Mouse (Mus musculus) lung, postnatal 4 days (tissue): ENCODE data around the gene Cnn2.

ENCODE experiments used
- DNase-seq, 2 experiments: peaks; one replicate each; pipeline ENCODE4 v3.0.0; 2021

Cnn2 gene

DNA sequence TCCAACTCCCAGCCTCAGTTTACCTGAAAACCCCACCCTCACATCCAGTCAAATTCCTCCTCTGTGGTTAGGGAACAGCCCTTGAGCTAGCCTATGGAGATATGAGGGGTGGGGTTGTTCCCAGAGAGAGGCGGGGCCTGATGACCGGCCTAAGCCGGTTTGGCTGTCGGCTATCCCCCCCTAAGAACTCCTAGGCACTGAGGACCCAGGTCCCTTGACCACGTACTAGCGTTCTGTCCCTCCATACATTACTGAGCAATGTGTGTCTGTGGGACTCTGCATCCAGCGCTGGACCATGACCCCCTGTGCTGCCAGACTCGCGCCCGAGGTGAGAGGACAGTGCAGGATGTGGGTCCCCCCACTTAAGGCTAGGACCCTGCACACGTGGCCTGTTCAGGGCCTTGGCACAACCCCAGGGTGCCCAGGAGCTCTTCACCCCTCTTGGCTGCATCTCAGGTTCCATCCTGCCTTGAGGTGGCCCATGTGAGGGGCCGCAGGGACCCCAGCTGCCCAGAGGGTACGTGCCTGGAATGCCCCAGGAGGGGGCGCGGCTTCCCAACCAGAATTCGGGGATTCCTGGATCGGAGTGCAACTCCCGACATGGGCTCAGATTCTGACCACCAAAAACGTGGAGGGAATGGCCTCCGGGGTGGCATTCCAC, 31.2 kb downstream of the Cnn2 start:
- peak in 1 of 2 experiments; percentile 53 for DNase-seq

DNA sequence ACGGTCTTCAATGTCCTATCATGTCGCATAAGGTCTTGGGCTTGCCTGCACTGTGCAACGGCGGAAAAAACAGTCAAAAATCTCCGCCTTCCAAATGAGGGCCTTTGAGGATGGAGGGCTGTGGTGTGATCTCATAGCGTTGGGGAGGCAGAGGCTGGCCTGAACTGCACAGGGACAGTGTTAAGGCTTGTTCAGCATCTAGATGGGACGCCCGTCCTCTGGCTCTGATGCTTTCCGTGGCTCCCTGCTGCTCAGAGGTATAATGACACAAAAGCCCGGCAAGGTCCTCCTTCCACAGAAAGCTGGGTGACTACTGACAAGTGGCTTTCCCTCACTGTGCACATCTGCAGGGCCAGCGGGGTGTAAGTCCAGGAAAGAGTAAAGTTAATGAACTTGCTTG, 31.8 kb downstream of the Cnn2 start:
- no peak for DNase-seq

GRCm38 (mm10) chr10:80020603-80021319, 32.4 kb downstream of the Cnn2 start:
- no peak for DNase-seq

DNA sequence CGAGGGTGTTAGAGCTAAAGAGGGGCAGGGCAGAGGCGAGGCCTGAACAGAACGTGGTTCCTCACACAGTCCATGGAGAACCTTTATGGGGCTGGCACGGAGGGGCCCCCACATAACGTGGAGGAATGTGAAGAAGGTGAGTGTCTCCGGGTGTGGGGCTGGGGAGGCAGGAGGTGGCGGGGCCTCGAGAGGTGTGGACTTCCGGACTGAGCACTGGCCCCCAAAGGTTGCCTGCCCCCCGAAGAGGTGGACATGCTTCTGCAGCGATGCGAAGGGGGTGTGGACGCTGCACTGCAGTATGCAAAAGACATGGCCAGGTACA, 32.9 kb downstream of the Cnn2 start:
- DNase-seq = no peak

DNA sequence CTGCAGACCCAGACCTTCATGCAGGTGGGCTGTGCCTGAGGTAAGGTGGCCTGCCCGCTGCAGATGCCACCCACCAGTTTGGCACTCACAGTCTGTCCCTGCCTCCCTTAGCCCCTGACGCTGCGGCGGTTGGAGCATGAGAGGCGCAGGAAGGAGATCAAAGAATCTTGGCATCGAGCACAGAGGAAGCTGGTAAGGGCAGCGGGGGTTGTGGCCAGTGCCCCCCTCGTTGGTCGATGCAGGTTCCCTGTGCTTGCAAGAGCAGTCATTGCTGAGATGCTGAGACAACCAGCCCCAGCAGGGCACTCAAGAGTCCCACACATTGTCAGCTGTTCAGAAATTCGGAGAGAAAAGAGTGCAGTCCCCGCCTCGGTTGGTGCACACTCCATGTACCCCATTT, 33.8 kb downstream of the Cnn2 start:
- no peak for DNase-seq

GRCm38 (mm10) chr10:80022806-80023205, 34.4 kb downstream of the Cnn2 start:
- DNase-seq = no peak

DNA sequence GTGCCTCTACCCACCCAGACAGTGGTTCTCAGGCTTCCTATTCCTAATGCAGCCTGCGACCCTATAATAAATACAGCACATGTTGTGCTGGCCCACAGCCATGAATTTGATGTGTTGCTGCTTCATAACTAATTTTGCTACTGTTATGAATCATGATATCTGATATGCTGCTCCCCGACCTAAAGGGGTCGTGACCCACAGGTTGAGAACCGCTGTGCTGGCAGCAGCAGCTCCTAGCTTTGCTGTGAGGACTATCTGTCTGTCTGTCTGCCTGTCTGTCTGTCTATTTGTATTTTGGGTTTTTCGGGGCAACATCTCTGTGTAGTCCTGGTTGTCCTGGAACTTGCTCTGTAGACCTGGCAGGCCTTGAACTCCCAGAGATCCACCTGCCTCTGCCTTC, 35.4 kb downstream of the Cnn2 start:
- DNase-seq = no peak

DNA sequence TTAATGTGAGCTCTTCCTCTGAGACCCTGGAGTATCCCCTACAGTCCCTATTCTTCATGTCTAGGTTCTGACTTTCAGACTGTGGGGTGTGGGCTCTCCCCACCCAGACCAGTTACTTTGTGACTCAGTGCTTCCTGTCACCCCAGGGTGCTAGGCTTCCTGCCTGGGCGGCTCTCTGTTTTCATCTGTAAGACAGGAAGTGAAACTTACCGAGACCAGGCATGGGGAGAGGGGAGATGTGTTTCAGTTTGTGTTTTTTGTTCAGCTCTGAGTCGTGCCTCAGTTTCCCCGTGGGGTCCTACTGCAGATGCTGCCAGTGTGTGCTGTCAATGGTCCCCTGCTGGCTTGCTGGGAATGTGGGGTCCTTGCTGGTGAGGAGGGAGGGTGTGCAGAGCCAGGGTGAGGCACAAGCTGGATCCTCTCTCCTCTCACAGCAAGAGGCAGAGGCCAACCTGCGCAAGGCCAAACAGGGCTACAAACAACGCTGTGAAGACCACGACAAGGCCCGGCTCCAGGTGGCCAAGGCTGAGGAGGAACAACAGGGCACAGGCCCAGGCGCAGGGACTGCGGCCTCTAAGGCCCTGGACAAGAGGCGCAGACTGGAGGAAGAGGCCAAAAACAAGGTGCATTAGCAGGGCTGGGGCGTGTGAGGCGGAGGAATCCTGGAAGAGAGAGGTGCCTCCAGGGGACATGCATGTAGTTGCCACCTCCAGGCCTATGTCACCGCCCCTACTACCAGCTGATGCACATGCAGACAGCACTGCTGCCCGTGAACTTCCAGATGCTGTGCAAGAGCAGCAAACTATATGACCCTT, 36.1 kb downstream of the Cnn2 start:
- DNase-seq = no peak

DNA sequence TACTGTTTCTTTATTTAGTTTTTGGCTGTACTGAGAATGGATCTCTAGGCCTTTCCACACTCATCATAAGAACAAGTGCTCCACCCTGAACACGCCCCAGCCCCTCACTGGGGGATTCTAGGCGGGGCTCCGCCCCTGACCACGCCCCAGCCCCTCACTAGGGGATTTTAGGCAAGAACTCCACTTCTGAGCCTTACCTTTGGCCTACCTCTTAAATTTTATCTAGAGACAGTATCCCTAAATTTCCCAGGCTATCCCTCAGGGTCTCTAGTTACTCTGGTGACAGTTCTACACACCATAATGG, 36.6 kb downstream of the Cnn2 start:
- no peak for DNase-seq

- DNase-seq = no peak
These were observed 37.1 kb downstream of the Cnn2 start for GRCm38 (mm10) chr10:80025463-80025862.

DNA sequence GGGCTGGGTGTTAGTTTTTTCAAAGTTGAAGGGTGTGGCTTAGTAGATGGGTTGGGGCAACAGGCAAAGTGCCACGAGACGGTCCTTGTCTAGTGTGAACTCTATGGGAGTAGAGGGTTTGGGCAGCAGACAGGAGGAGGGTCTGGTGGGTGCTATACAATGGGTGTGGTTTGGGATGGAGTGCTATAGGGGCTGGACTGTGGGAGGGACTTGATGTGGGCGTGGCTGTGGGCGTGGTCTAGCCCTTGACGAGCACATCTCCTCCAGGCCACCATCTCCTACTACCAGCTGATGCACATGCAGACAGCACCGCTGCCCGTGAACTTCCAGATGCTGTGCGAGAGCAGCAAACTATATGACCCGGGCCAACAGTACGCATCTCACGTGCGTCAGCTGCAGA, 37.5 kb downstream of the Cnn2 start:
- DNase-seq = no peak

GRCm38 (mm10) chr10:80027681-80028520, 39.5 kb downstream of the Cnn2 start:
- no peak for DNase-seq

DNA sequence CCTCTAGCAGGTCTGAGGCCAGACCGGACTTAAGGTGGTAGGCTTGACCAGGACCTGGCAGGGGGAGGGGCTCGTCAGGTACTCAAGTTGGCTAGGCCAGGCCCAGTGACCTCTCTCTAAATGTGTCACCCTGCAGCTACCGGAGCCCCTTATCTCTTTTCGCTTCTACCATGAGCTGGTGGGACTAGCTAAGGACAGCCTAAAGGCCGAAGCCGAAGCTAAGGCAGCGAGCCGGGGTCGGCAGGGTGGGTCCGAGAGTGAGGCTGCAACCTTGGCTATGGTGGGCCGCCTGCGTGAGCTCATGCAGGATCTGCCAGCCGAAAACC, 40.1 kb downstream of the Cnn2 start:
- no peak for DNase-seq

GRCm38 (mm10) chr10:80030191-80030590, 41.8 kb downstream of the Cnn2 start:
- no peak for DNase-seq

GRCm38 (mm10) chr10:80030736-80031135, 42.4 kb downstream of the Cnn2 start:
- DNase-seq = no peak

DNA sequence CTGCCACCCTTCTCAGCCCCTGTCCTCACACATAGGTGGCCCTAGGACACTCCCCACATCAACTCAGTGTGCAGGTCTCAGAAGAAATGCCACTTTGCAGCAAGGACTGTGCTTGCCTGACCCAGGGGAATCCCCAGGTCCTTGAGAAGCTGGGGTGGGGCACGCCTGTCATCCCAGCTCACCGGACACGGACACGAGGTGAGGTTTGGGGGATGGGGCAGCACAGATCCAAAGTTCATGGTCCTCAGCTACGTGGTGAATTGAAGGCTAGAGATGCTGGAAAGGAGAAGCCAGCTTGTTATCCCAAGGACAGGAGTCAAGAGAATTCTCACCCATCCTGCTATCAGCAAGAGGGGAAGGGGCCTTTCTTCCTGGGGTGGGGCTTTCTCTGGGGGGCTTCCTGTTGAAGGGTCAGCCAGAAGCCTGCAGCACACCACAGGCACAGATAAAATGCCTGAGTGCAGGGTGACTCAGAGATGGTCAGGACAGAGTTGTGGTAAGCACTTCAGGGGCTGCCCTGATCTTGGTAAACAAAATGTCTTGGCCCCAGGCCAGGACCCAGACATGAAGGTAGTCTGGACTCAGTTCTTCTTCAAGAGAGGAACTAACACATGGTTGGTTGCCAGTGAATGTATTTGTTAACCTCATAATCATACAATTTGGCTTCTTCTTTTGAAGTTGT, 44.6 kb downstream of the Cnn2 start:
- DNase-seq = peak; percentile 85 to 86

- DNase-seq = peak; percentile 67 to 75
These were observed 45.4 kb downstream of the Cnn2 start for GRCm38 (mm10) chr10:80033511-80034391.

DNA sequence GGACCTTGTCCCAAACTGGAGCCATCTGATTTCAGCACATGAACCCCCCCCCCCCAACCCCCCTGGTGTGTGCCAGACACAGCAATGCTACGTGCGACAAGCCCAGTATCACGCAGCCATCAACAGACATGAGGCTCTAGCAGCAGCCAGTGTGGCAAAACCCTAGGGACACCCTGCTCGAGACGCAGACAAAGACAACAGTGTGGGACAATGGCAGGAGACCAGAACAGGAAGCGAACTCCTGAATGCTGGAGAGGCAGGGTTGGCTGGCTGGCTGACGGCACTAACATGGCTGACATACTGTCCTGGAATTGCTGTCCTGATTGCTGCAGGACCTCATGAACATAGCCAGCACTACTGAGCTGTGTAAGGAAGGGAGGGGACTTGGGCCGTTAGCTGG, 46.8 kb downstream of the Cnn2 start:
- no peak for DNase-seq

DNA sequence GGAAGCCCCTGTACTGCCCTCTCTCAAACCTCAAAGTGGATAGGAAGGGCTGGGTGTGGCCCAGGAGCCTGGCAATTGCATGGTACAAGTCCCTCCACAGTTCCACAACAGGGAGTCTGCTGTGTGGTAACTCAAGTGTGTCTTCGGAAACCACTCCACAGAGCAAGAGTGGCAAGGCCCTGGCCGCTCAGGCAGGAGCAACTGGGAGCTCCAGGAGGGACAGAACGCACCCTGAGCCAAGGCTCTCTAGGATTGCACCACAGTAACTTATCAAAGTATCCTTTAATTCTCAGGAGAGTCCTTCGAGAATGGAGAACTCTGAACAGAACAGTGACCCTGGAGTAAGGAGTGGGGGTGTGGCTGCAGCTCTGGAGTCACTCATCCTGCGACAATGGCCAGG, 47.3 kb downstream of the Cnn2 start:
- peak in 1 of 2 experiments; percentile 75 for DNase-seq

GRCm38 (mm10) chr10:80036832-80037231, 48.4 kb downstream of the Cnn2 start:
- DNase-seq = no peak

DNA sequence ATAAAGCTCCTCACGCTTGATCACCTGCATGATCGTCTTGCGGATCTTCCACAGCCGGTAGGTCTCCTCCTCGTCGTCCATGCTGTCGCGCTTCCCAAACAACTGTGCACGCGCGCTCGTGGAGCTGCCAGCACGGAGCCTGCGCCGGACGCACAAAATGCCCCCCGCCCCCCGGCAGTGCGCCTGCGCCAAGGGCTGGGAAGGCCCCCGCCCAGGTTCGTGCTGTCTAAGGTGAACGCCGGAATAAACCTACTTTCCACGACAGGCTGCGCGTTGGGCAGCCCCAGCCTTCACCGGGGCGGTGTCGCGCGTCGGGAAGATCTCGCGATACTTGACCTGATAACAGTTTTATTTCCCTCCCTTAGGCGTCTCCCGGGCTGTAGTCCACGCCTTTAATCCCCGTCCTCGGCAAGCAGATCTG, 51.2 kb downstream of the Cnn2 start, which contains the start of gene Polr2e:
Polr2e (minus strand) TSS at position 237 of the 421 bp plus-strand sequence.
- peak; percentile 98 to 99 for DNase-seq
